Mouse (Mus musculus): ENCODE measurements around the gene Zcchc3. TPM values are rescaled to one million over a fixed set of nuclear protein-coding genes. Genes with fewer than 3 reads are reported as not detected.
A peak's percentile ranks its signal among the peaks of the same experiment; 100 is the strongest.

The Zcchc3 gene
- 12.5 and 13.8 TPM in 2 replicates for polyA plus RNA-seq (2015; fragmentation: Nextera tagmentation; extraction: Ambion mirVana)

DNA sequence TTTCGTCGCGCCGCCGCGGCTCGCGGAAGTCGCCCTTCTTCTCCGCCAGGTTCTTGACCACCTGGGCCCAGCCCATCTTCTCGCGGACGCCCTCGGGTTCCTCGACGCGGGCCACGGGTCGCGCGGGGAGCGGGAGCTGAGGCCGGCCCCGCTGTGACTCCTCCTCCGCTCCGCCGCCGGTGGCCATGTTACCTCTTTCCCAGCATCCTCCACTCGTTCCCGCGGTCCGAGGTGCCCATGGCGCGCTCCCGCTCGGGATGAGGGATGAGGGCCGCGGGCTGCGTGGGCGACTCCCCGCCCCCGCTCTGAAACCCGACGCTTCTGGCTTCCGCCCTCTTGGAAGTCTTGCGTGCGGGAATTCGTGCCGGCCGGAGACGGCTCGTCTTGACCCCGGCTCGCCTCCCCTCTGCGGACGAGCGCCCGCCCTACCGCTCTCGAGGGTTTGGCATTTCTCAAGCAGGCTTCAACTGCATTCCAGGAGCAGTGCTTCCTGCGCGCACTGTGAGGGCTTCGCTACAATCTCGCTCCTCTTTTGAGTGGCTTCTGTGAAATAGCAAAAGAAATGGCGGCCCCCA lies at the start of gene Zcchc3:
Zcchc3 (minus strand) TSS at position 437 of the 575 bp plus-strand sequence.
- ATAC-seq = peak; percentile 84
- WGBS = under 1% methylated on average over 65 of the region's 65 CpGs
- peaks cover 35% of the 10 kb centered on the region for H3K4me1 ChIP-seq (ENCODE audit: control insufficient read depth, insufficient read depth, low read depth, low read length)

DNA sequence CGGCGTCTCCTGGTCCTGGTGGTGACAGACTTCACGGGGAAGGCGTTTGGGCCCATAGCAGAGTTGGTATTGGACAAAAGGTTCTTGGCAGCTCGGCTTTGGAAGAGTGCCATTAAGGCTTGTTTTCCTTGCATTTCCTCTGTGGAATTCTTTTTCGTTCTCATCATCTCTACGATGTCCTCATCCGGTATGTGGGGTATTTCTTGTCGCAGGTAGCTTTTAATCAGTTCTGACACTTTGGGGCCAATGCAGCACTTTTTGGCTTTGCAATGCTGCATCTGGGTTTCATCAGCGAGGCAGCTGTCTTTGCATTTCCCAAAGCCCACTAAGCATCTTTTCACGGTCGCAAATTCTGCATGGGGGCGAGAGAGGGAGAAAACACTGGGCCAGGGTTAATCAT lies 44.4 kb upstream of the Zcchc3 start:
- 54% methylated on average over 13 of the region's 13 CpGs for WGBS
- no peak for ATAC-seq
- Histone ChIP-seq H3K4me3 (ENCODE audit: low read length) (no peak overlapping the region), H3K9me3 (ENCODE audit: control insufficient read depth, low read length) (0 out of 2 replicates have a peak, but pooled peaks cover 2% of the 10 kb centered on the region), H3K27ac (ENCODE audit: low read depth, low read length) (no peak overlapping the region), H3K27me3 (replicated peaks; ENCODE audit: control insufficient read depth, insufficient read depth, low read length) (no peaks in the 10 kb centered on the region), H3K9ac (ENCODE audit: low read depth, low read length) (no peak overlapping the region), H3K4me2 (ENCODE audit: low read length) (no peak overlapping the region), H3K36me3 (ENCODE audit: control insufficient read depth, insufficient read depth, low read length) (no peaks in the 10 kb centered on the region), H3K4me1 (ENCODE audit: control insufficient read depth, insufficient read depth, low read depth, low read length) (no peaks in the 10 kb centered on the region)

More for the DNA sequence above, at the start of gene Zcchc3:
- Histone ChIP-seq H3K36me3 (ENCODE audit: control insufficient read depth, insufficient read depth, low read length) (no peaks in the 10 kb centered on the region), H3K4me3 (ENCODE audit: low read length) (peak within 1 kb of the TSS; percentile 86), H3K9ac (ENCODE audit: low read depth, low read length) (peak within 1 kb of the TSS; percentile 83), H3K4me2 (ENCODE audit: low read length) (peak within 1 kb of the TSS; percentile 80), H3K27ac (ENCODE audit: low read depth, low read length) (peak within 1 kb of the TSS; percentile 97), H3K9me3 (ENCODE audit: control insufficient read depth, low read length) (no peaks in the 10 kb centered on the region), H3K27me3 (replicated peaks; ENCODE audit: control insufficient read depth, insufficient read depth, low read length) (no peaks in the 10 kb centered on the region)

DNA sequence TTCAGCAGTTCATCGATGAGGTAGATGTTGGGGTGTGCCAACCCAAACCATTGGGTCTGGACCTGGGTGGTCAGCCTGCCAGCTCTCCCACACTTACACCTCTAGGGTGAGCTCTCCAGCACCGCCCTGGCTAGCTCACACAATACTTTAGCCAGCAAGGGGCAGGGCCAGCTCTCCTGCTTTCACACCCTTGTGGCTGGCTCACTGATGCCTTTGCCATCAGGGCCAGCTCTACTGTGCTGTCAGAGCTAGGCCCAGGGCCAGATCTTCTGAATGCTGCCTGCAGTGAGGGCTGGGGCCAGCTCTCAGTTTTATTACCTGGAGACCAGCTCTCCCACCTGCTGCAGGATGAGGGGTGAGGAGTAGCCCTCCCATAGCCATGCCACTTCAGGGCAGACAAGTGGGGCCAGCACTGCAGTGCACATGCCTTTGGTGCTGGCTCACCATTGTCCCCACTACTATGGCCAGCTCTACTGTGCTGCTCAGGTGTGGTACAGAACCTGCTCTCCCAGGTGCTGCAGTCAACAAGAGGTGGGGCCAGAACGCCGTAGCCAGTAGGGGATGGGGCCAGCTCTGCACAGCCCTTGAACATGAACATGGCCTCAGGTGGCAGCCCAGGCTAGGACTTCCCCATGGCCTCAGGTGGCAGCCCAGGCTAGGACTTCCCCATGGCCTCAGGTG lies 37.4 kb upstream of the Zcchc3 start:
- H3K36me3 ChIP-seq (ENCODE audit: control insufficient read depth, insufficient read depth, low read length) = no peaks in the 10 kb centered on the region
- 78% methylated on average over 4 of the region's 4 CpGs for WGBS
- H3K27me3 ChIP-seq (replicated peaks; ENCODE audit: control insufficient read depth, insufficient read depth, low read length) = no peaks in the 10 kb centered on the region
- H3K9ac ChIP-seq (ENCODE audit: low read depth, low read length) = no peak overlapping the region
- H3K4me2 ChIP-seq (ENCODE audit: low read length) = no peak overlapping the region
- ATAC-seq = peak; percentile 45
- H3K27ac ChIP-seq (ENCODE audit: low read depth, low read length) = no peak overlapping the region
- H3K4me3 ChIP-seq (ENCODE audit: low read length) = no peak overlapping the region
- no peaks in the 10 kb centered on the region for H3K4me1 ChIP-seq (ENCODE audit: control insufficient read depth, insufficient read depth, low read depth, low read length)
- no peaks in the 10 kb centered on the region for H3K9me3 ChIP-seq (ENCODE audit: control insufficient read depth, low read length)

DNA sequence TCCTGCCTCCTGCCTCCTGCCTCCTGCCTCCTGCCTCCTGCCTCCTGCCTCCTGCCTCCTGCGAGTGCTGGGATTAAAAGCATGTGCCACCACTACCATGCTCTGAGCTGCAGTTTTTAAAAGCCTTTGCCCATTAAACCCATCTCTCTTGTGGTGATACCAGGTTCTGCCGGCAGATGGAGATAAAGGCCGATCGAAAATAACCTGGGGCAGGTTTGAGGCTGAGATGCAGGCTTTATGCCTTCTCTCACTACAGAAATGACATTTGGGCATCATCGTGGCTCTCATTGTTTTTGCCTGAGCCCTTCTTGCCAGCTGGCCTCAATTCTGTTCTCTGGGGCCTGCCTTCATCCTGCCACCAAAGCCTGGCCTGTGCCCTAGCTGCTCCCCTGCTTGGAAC lies 35.4 kb upstream of the Zcchc3 start:
- WGBS = 6% methylated on average over 5 of the region's 5 CpGs
- Histone ChIP-seq H3K4me1 (ENCODE audit: control insufficient read depth, insufficient read depth, low read depth, low read length) (no peaks in the 10 kb centered on the region), H3K4me2 (ENCODE audit: low read length) (no peak overlapping the region), H3K27me3 (replicated peaks; ENCODE audit: control insufficient read depth, insufficient read depth, low read length) (no peaks in the 10 kb centered on the region), H3K4me3 (ENCODE audit: low read length) (no peak overlapping the region), H3K9me3 (ENCODE audit: control insufficient read depth, low read length) (no peaks in the 10 kb centered on the region), H3K27ac (ENCODE audit: low read depth, low read length) (no peak overlapping the region), H3K36me3 (ENCODE audit: control insufficient read depth, insufficient read depth, low read length) (no peaks in the 10 kb centered on the region), H3K9ac (ENCODE audit: low read depth, low read length) (no peak overlapping the region)
- no peak for ATAC-seq

DNA sequence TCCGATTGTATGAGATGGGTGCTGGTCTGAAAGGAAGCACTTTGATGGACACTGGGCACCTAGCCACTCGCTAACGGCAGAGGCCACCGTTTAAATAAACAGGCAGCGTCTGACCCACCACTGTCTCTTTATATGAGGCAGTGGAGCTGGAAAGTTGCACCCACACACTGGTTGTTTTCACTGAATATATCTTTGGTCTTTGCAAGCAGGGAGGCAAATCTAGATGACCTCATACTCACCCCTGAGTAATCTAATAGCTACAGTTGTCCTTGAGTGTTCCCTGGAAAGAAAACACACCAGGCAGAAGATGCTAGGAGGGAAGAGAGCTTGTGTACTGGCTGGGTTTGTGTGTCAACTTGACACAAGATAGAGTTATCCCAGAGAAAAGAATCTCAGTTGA lies 32.6 kb upstream of the Zcchc3 start:
- Histone ChIP-seq H3K27me3 (replicated peaks; ENCODE audit: control insufficient read depth, insufficient read depth, low read length) (no peaks in the 10 kb centered on the region), H3K9me3 (ENCODE audit: control insufficient read depth, low read length) (no peaks in the 10 kb centered on the region), H3K4me1 (ENCODE audit: control insufficient read depth, insufficient read depth, low read depth, low read length) (no peaks in the 10 kb centered on the region), H3K4me2 (ENCODE audit: low read length) (no peak overlapping the region), H3K9ac (ENCODE audit: low read depth, low read length) (no peak overlapping the region), H3K4me3 (ENCODE audit: low read length) (no peak overlapping the region), H3K27ac (ENCODE audit: low read depth, low read length) (no peak overlapping the region), H3K36me3 (ENCODE audit: control insufficient read depth, insufficient read depth, low read length) (no peaks in the 10 kb centered on the region)
- no peak for ATAC-seq
- 56% methylated on average over 5 of the region's 5 CpGs for WGBS

DNA sequence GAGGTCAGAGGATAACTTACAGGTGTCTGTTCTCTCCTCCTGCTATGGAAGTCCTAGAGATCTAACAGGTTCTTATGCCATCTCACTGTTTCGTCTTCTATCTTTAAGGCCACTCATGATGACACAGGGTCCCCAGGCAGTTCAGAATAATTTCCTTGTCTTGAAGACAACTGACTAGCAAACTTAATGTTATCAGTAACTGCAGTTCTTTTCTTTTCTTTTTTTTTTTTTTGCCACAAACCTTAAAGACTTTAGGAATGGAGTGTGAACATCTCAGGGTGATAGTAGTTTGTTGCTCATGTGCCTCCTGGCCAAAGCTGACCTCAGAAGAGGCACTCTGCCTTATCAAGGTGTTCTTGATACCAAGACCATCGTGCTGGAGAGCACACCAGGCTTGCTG lies 31.8 kb upstream of the Zcchc3 start:
- H3K27ac ChIP-seq (ENCODE audit: low read depth, low read length) = no peak overlapping the region
- ATAC-seq = no peak
- H3K36me3 ChIP-seq (ENCODE audit: control insufficient read depth, insufficient read depth, low read length) = no peaks in the 10 kb centered on the region
- no peak overlapping the region for H3K4me2 ChIP-seq (ENCODE audit: low read length)
- H3K4me3 ChIP-seq (ENCODE audit: low read length) = no peak overlapping the region
- no peaks in the 10 kb centered on the region for H3K9me3 ChIP-seq (ENCODE audit: control insufficient read depth, low read length)
- H3K4me1 ChIP-seq (ENCODE audit: control insufficient read depth, insufficient read depth, low read depth, low read length) = no peaks in the 10 kb centered on the region
- no peak overlapping the region for H3K9ac ChIP-seq (ENCODE audit: low read depth, low read length)
- WGBS = 73% methylated on average over 2 of the region's 2 CpGs
- no peaks in the 10 kb centered on the region for H3K27me3 ChIP-seq (replicated peaks; ENCODE audit: control insufficient read depth, insufficient read depth, low read length)

DNA sequence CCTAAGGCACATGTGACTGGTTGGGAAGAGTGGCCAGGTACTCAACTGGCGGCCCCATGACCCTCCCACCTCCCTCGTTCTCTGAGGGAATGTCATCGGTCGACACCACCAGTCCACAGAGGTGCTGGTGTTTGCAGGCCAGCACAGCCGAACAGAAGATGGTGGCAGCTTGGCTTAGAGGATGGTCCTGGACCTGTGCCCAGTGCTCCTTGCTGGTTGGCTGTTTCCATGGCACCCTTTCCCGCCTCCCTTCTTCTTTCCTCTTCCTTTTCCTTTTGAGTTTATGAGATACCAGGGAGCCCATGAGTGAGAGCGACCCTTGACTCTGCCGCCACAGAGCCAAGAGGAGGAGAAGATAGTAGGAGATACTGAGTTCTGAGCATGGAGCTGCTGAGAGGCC lies 28.5 kb upstream of the Zcchc3 start:
- Histone ChIP-seq H3K9ac (ENCODE audit: low read depth, low read length) (no peak overlapping the region), H3K4me1 (ENCODE audit: control insufficient read depth, insufficient read depth, low read depth, low read length) (no peaks in the 10 kb centered on the region), H3K9me3 (ENCODE audit: control insufficient read depth, low read length) (no peaks in the 10 kb centered on the region), H3K36me3 (ENCODE audit: control insufficient read depth, insufficient read depth, low read length) (no peaks in the 10 kb centered on the region), H3K27ac (ENCODE audit: low read depth, low read length) (no peak overlapping the region), H3K4me3 (ENCODE audit: low read length) (no peak overlapping the region), H3K4me2 (ENCODE audit: low read length) (no peak overlapping the region), H3K27me3 (replicated peaks; ENCODE audit: control insufficient read depth, insufficient read depth, low read length) (no peaks in the 10 kb centered on the region)
- ATAC-seq = no peak
- WGBS = 62% methylated on average over 8 of the region's 8 CpGs

DNA sequence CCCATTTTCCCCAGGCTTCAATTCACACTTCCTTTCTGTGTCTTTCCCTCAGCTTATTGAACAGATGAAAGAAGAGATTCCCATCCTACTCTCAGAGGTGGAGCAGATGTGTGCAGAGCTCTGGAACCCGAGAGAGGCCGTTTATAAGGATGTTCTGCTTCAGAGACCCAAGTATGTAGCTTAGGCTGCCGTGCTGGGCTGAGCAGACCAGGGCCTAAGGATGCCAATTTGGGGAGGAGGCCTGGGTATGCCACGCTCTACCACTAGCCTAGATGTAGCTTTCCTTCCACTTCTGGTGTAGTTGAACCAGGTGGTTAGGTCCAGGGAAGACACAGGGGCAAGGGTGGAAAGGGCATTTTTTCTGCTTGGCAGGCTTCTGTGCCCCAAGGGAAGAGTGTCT lies 27.5 kb upstream of the Zcchc3 start:
- Histone ChIP-seq H3K4me2 (ENCODE audit: low read length) (no peak overlapping the region), H3K4me3 (ENCODE audit: low read length) (no peak overlapping the region), H3K9me3 (ENCODE audit: control insufficient read depth, low read length) (no peaks in the 10 kb centered on the region), H3K27me3 (replicated peaks; ENCODE audit: control insufficient read depth, insufficient read depth, low read length) (no peaks in the 10 kb centered on the region), H3K9ac (ENCODE audit: low read depth, low read length) (no peak overlapping the region), H3K36me3 (ENCODE audit: control insufficient read depth, insufficient read depth, low read length) (no peaks in the 10 kb centered on the region), H3K4me1 (ENCODE audit: control insufficient read depth, insufficient read depth, low read depth, low read length) (peaks cover 2% of the 10 kb centered on the region), H3K27ac (ENCODE audit: low read depth, low read length) (no peak overlapping the region)
- no peak for ATAC-seq
- WGBS = 60% methylated on average over 4 of the region's 4 CpGs

DNA sequence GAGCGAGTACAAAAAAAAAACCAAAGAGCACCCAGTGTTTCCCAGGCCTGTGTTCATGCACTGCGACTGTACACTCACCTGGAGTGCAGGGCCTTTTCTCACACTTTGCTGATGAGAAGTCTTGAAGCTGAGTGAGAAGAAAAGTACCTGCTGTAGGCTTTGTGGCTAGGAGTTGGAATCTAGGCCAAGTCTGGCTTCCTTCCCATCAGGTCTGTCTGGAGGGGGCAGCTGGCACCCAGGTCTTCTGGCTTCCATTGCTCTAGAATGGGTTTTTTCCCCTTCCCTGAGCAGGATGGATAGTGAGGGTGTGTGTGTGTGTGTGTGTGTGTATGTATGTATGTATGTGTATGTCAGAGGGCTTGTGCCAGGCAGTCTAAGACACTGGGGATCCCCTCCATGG lies 25.0 kb upstream of the Zcchc3 start:
- ATAC-seq = no peak
- 86% methylated on average over 2 of the region's 2 CpGs for WGBS
- no peak overlapping the region for H3K4me3 ChIP-seq (ENCODE audit: low read length)
- no peaks in the 10 kb centered on the region for H3K9me3 ChIP-seq (ENCODE audit: control insufficient read depth, low read length)
- H3K27ac ChIP-seq (ENCODE audit: low read depth, low read length) = no peak overlapping the region
- H3K27me3 ChIP-seq (replicated peaks; ENCODE audit: control insufficient read depth, insufficient read depth, low read length) = no peaks in the 10 kb centered on the region
- H3K9ac ChIP-seq (ENCODE audit: low read depth, low read length) = no peak overlapping the region
- H3K4me1 ChIP-seq (ENCODE audit: control insufficient read depth, insufficient read depth, low read depth, low read length) = peaks cover 5% of the 10 kb centered on the region
- no peaks in the 10 kb centered on the region for H3K36me3 ChIP-seq (ENCODE audit: control insufficient read depth, insufficient read depth, low read length)
- H3K4me2 ChIP-seq (ENCODE audit: low read length) = no peak overlapping the region

Data from hindbrain, embryonic 16.5 days (tissue).